Mouse (Mus musculus) liver, embryonic 14.5 days (tissue): ENCODE results near the gene Nobox. TPM values are rescaled to one million over a fixed set of nuclear protein-coding genes. Genes with fewer than 3 reads are reported as not detected.
A peak's percentile ranks its signal among the peaks of the same experiment; 100 is the strongest.

Experiments used
- ATAC-seq: fragments of 200-750 bp; cut with Nextera tagmentation; 2 replicates; pipeline ENCODE4 v1.8.0; 2017; ENCODE audit warnings: moderate number of reproducible peaks, mild to moderate bottlenecking, moderate library complexity; ENCODE audit not compliant: insufficient read depth
- DNase-seq, 3 experiments: peaks; one replicate each; pipeline ENCODE4 v3.0.0-alpha.2; 2012 to 2013; ENCODE audit warnings: low read depth in 3 of 3, low spot score in 3 of 3
- H3K27ac ChIP-seq: fragments of 300-500 bp; sonication (generic); 2 replicates; pipeline ENCODE4 v1.5.1; 2014; ENCODE audit warnings: moderate library complexity, mild to moderate bottlenecking, control low read depth, inconsistent platforms
- H3K27me3 ChIP-seq: fragments of 300-500 bp; sonication (generic); 2 replicates; pipeline ENCODE4 v1.6.1; 2014; ENCODE audit warnings: mild to moderate bottlenecking, low read length, moderate library complexity; ENCODE audit not compliant: control insufficient read depth, insufficient read depth
- H3K36me3 ChIP-seq: fragments of 300-500 bp; sonication (generic); replicated peaks from 2 replicates; pipeline ENCODE4 v1.6.1; 2014; ENCODE audit warnings: low read depth; ENCODE audit not compliant: control insufficient read depth, insufficient read depth
- H3K4me1 ChIP-seq, 2 experiments: fragments of 200-500 bp in 1 of 2; fragments of 300-500 bp in 1 of 2; sonication (generic) in 1 of 2; replicated peaks; 2 replicates each; pipeline ENCODE4 v1.6.1; 2012 to 2014; ENCODE audit warnings: antibody characterized with exemption in 1 of 2, inconsistent platforms in 1 of 2, low read length in 1 of 2; ENCODE audit not compliant: control insufficient read depth in 2 of 2, insufficient read depth in 2 of 2
- H3K4me2 ChIP-seq: fragments of 300-500 bp; sonication (generic); 2 replicates; pipeline ENCODE4 v1.6.1; 2014; ENCODE audit warnings: low read depth, mild to moderate bottlenecking, control low read depth, moderate library complexity
- H3K4me3 ChIP-seq, 2 experiments: fragments of 200-500 bp in 1 of 2; fragments of 300-500 bp in 1 of 2; sonication (generic) in 1 of 2; 2 replicates each; pipeline ENCODE4 v1.5.1; 2012 to 2014; ENCODE audit warnings: low read depth in 2 of 2, low read length in 2 of 2, mild to moderate bottlenecking in 2 of 2, control low read depth in 1 of 2, inconsistent platforms in 1 of 2, moderate library complexity in 1 of 2; ENCODE audit not compliant: insufficient read depth in 1 of 2
- H3K9ac ChIP-seq: fragments of 300-500 bp; sonication (generic); replicated peaks from 2 replicates; pipeline ENCODE4 v1.6.1; 2014; ENCODE audit warnings: mild to moderate bottlenecking, control low read depth, moderate library complexity
- H3K9me3 ChIP-seq: fragments of 300-500 bp; sonication (generic); 2 replicates; pipeline ENCODE4 v1.6.1; 2016; ENCODE audit warnings: low read length, mixed read lengths; ENCODE audit not compliant: control insufficient read depth
- CTCF ChIP-seq: IDR thresholded peaks from 2 replicates; pipeline ENCODE4 v1.5.1; 2016; ENCODE audit warnings: antibody characterized with exemption, low read depth, control low read depth
- EP300 ChIP-seq: IDR thresholded peaks from 2 replicates; pipeline ENCODE4 v1.6.1; 2016; ENCODE audit warnings: antibody characterized with exemption, low read depth
- WGBS: fragments of 180-500 bp; shearing (Covaris S2); extraction: QIAGEN DNeasy Blood & Tissue Kit; methylation state at CpG from one replicate; pipeline ENCODE4 v1.1.7; 2014; ENCODE audit not compliant: insufficient replicate concordance; 5-methylcytosine and 5-hydroxymethylcytosine counted together
- polyA plus RNA-seq, 2 experiments: library from polyadenylated mRNA; depleted of rRNA in 1 of 2; stranded (reverse) in 1 of 2; unstranded in 1 of 2; fragments of >200 nt; fragmentation: Nextera tagmentation in 1 of 2; extraction: Ambion mirVana in 1 of 2; gene quantifications; 2 replicates each; pipeline versions ENCODE4 v1.2.1 to v1.2.3; 2012 to 2014

Gene Nobox
- polyA plus RNA-seq, 2 experiments: 0.03 TPM; not detected in 1

DNA sequence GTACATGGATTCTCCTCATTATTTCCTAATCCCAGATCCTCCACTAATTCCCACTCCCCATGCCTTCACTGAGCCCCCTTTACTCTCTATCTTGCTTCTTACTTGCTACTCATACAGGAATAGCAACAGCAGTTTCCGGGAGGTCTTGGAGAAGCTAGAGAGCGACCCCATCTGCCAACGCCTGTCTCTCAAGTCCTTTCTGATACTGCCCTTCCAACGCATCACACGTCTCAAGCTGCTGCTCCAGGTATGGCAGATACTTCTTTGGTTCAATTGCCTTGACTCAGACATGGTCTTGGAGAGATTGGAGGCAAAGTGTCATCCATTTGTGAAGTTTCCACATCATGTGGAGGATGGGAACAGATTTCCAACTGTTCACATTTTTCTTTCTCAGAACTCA is 28.9 kb downstream of the Nobox start:
- Histone ChIP-seq H3K27ac (no peak overlapping the region), H3K4me1 (no peaks in the 10 kb centered on the region), H3K9me3 (no peaks in the 10 kb centered on the region), H3K27me3 (no peaks in the 10 kb centered on the region), H3K36me3 (no peaks in the 10 kb centered on the region), H3K9ac (no peak overlapping the region), H3K4me3 (no peak overlapping the region), H3K4me2 (no peak overlapping the region)
- TF ChIP-seq EP300: no peak
- no peak for TF ChIP-seq CTCF
- DNase-seq: no peak
- 64% methylated on average over 5 of the region's 5 CpGs for WGBS
- ATAC-seq: no peak

DNA sequence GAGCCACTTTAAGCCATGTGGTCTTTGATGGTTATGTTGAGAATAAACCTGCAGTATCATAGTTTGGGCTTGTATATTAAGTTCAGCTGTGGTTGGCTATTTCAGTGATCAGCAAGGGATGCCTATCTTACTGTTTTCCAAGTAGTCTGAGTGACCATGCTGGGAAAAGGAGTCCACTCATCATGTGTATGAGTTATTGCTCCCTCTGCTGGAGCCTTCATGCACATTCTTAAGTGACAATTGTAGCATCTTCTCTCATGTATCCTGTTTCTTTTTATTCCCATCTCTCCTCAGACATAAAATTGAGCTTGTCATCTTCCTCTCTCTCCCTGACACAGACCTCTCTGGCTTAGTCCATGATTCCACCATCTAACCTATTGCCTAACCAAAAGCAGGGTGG is 31.1 kb downstream of the Nobox start:
- H3K36me3 ChIP-seq: no peaks in the 10 kb centered on the region
- ATAC-seq (no peak), DNase-seq (no peak)
- no peaks in the 10 kb centered on the region for H3K4me1 ChIP-seq
- H3K4me2 ChIP-seq: no peak overlapping the region
- TF ChIP-seq EP300 (no peak), CTCF (peak; percentile 31; the same call in 1 of the 2 replicates)
- H3K4me3 ChIP-seq: no peak overlapping the region
- no peaks in the 10 kb centered on the region for H3K9me3 ChIP-seq
- H3K27ac ChIP-seq: no peak overlapping the region
- H3K27me3 ChIP-seq: no peaks in the 10 kb centered on the region
- no peak overlapping the region for H3K9ac ChIP-seq

DNA sequence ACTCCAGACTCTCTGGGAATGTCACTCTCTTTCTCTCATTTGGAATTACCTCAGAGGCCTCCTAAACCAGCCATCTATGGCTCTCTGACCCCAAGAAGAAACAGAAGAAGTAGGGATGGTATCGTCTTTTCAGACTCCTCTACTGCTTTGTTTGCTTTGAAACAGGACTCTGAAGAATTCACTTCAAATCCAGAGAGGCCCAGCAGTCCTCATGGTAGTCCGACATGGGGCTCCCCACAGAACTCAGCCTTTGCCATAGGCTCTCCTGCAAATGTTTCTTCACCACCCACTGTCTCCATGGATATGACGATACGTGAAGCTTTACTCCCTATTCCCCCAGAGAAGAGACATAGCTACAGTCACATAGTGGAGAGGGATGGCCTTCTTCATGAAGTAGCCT is 35.2 kb downstream of the Nobox start:
- no peak overlapping the region for H3K4me3 ChIP-seq
- no peaks in the 10 kb centered on the region for H3K36me3 ChIP-seq
- ATAC-seq: no peak
- no peak overlapping the region for H3K27ac ChIP-seq
- TF ChIP-seq CTCF (no peak), EP300 (no peak)
- H3K27me3 ChIP-seq: no peaks in the 10 kb centered on the region
- 62% methylated on average over 4 of the region's 4 CpGs for WGBS
- DNase-seq: no peak
- H3K4me2 ChIP-seq: no peak overlapping the region
- no peaks in the 10 kb centered on the region for H3K9me3 ChIP-seq
- no peaks in the 10 kb centered on the region for H3K4me1 ChIP-seq
- no peak overlapping the region for H3K9ac ChIP-seq

DNA sequence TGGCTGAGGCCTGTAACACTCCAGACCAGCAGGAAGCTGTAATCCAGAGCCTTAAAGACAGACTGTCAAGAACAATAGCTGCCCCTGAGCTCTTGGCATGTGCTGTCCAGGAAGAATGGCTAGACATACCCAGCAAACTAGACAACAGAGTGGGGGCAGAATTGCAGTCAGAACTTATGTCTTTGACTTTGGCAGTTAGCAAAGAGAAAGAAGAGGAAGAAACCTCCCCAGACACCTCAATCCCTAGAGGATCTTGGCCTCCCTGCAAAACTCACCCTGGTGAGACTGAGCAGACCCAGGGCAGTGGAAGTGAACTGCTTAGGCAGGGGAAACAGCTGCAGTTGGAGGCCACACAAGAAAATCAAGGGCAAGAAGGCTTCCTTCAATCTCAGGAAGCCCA is 36.8 kb downstream of the Nobox start:
- TF ChIP-seq EP300: no peak
- TF ChIP-seq CTCF: no peak
- H3K4me2 ChIP-seq: no peak overlapping the region
- no peak overlapping the region for H3K4me3 ChIP-seq
- no peaks in the 10 kb centered on the region for H3K9me3 ChIP-seq
- DNase-seq (no peak), ATAC-seq (no peak)
- H3K27me3 ChIP-seq: no peaks in the 10 kb centered on the region
- H3K4me1 ChIP-seq: no peaks in the 10 kb centered on the region
- no peak overlapping the region for H3K27ac ChIP-seq
- no peaks in the 10 kb centered on the region for H3K36me3 ChIP-seq
- H3K9ac ChIP-seq: no peak overlapping the region

DNA sequence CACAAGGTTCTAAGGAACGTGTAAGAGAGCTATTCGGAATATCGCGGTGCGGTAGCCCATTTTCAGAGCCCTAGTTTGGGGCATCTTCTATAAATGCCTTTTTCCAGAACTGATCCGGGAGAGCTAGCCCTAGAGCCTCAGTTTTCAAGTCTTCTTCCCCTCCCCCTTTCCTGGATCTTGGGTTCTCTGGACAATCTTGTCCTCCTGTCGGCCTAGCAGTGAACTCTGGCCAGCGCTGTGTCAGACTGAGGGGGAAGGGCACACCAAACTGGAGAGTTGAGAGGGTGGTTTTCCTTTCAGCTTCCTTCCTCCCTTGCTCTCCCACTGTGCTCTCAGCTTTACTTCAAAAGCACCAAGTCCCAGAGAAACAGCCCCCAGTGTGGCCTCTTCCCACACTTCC is 43.0 kb downstream of the Nobox start:
- DNase-seq: no peak
- H3K4me2 ChIP-seq: peak overlapping the region; percentile 50
- H3K36me3 ChIP-seq: no peaks in the 10 kb centered on the region
- TF ChIP-seq CTCF: no peak
- no peak for TF ChIP-seq EP300
- peak overlapping the region; percentile 52 to 59 for H3K4me3 ChIP-seq
- no peaks in the 10 kb centered on the region for H3K9me3 ChIP-seq
- peaks cover 5% of the 10 kb centered on the region for H3K27me3 ChIP-seq
- ATAC-seq: peak; percentile 49; the same call in 1 of the 2 replicates
- H3K9ac ChIP-seq: no peak overlapping the region
- H3K4me1 ChIP-seq: peaks cover 0 to 9% of the 10 kb centered on the region in 2 experiments; a peak in 2 of 4 replicates
- no peak overlapping the region for H3K27ac ChIP-seq
- 3% methylated on average over 8 of the region's 8 CpGs for WGBS
